Mouse (Mus musculus) spleen, postnatal 14 days (tissue): ENCODE data around the gene Usp51.
A peak's percentile ranks its signal among the peaks of the same experiment; 100 is the strongest.
"Not testable (repeated sequence)": the region's sequence is repeated elsewhere in the genome, so short reads cannot be mapped to it uniquely, and the experiment has no call there.

Experiments used
- DNase-seq, 2 experiments: peaks; one replicate each; pipeline ENCODE4 v3.0.0; 2021 to 2022; ENCODE audit warnings: low spot score in 2 of 2

The Usp51 gene

DNA sequence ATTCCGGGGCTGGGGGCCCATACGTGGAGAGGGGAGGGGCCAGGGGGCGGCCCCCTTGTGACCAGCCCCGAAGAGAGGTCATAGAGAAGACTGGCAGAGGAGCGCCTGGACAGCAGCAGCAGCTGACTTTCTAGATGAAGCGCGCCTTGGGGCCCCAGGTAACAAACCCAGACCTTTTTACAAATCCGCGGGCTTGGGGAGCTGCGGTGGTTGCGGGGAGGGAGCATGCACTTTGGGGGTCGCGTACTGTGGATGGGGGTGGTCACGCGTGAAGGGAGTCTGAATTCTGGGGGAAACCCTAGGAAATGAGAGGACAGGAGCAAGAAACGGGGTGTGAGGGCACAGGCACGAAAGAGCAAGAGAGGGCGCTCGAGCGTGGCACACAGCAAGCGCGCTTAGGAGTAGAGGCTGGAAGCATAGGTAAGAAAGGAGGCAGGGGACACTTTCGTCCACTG lies at the start of gene Usp51:
Gene Usp51 (plus strand): TSS at position 83 of the 455 bp plus-strand sequence.
- DNase-seq, result no peak

DNA sequence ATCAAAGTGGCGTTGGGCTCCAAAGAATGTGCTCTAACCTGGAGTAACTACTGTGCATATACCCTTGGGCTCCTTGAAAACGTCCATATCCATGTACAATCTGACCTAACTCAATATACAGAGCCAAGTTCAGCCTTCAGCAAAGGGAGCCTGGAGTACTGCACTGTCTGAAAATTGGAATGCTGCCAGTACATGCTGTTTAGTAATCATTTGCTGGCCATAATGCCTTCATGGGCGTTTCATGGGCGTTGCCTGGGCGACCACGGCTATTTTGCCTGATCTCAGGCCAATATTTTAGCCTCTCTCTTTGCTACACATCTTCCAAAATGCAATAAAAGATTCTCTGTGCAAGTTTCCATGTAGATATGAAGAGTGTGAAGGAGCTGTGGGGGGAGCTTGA lies 36.7 kb upstream of the Usp51 start:
- no peak for DNase-seq

- not testable (repeated sequence) for DNase-seq
These were observed 32.6 kb upstream of the Usp51 start for GRCm38 (mm10) chrX:152973476-152974203.

DNA sequence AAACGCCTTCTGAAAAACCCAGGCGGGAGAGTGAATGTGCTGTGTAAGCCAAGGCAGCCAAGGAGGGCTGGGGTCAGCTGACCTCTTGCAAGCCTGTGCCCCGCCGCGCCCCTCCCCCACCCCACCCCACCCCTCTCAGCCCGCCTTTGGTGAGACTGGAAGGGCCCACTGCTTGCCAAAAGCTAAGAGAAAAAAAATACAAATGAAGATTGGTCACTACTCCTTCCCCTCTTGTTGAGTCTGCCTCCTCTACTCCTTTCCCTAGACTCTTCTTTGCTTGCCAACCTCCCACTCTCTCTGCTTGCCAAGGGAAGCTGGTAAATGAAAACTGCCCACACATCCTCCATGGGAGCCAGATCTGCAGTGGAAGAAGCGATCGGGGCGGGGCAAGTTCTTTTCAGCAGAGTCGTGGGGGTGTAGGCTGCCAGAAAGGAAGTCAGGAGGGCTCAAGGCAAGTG lies 32.0 kb upstream of the Usp51 start:
- DNase-seq, result no peak

GRCm38 (mm10) chrX:152976538-152976937 lies 29.7 kb upstream of the Usp51 start:
- no peak for DNase-seq

DNA sequence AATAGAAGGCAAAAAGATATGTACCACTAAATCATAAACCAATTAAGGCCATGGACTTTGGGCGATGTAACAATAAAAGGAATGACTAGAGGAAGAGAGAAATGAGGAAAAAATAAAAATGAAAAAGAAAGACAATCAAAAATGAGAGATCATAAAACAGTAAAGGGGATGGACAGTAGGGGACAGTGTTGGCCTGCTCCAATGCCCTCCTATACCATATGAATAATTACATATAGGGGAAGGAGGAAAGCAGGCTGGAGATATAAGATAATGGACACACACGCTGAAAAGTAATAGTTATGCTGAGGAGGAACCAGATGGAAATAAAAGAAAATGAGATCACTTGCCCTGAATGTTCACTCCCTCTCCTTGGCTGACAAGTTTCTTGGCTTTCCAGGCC lies 21.3 kb upstream of the Usp51 start:
- no peak for DNase-seq

DNA sequence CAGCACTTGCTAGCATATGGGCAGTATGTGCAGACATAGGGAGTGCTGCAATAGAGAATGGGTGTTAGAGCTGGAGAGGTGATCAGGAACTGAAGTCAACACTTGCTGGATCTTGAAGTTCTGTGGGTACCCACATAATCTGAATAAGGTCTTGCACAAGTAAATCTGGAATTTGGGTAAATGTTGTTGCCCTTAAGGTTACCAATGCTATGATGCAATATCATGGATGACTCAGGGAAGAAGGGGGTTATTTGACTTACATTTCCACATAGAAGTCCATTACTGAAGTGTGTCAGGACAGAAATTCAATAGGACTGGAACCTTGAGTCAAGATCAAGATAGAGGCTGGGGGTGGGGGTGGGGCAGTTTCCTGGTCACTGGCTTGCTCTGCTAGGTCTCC lies 16.4 kb upstream of the Usp51 start:
- not testable (repeated sequence) for DNase-seq

GRCm38 (mm10) chrX:152996105-152996504 lies 10.2 kb upstream of the Usp51 start:
- DNase-seq, result not testable (repeated sequence)

- peak; percentile 8 to 9 for DNase-seq
These were observed 884 bp downstream of the Usp51 start for GRCm38 (mm10) chrX:153007021-153007684.

DNA sequence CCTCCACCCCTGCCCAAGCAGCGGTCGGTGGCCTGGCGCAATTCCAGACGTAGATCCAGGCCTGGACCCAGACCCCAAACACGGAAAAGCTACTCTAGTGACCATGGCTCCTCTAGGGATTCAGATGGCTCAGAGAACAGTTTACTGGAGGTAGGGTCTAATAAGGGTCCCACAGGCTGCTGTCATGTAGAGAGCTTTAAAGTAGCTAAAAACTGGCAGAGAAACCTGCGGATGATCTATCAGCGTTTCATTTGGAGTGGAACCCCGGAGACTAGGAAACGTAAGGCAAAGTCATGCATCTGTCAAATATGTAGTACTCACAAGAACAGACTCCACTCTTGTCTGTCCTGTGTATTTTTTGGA lies 1.4 kb downstream of the Usp51 start:
- DNase-seq, result no peak

GRCm38 (mm10) chrX:153025255-153025654 lies 19.0 kb downstream of the Usp51 start:
- not testable (repeated sequence) for DNase-seq

DNA sequence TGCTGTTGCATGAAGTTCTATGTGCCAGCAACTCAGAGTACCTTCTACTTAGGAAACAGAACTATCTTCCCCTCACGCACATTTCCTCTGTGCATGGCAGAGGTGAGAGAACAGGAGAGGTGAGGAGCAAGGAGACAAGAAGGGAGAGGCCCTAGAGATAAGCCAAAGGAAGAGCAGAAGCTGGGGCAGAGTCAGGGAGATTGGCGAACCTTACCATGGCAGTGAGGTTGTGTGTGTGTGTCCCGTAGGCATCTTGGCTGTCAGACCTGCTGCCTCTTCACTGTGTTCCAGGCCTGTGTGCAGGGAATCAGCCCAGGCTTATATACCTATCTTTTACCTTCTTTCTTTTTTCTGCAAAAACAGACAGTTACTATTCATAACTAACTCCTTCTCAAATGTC lies 19.4 kb downstream of the Usp51 start:
- DNase-seq, result not testable (repeated sequence)

GRCm38 (mm10) chrX:153031547-153031946 lies 25.3 kb downstream of the Usp51 start:
- DNase-seq, result not testable (repeated sequence)

DNA sequence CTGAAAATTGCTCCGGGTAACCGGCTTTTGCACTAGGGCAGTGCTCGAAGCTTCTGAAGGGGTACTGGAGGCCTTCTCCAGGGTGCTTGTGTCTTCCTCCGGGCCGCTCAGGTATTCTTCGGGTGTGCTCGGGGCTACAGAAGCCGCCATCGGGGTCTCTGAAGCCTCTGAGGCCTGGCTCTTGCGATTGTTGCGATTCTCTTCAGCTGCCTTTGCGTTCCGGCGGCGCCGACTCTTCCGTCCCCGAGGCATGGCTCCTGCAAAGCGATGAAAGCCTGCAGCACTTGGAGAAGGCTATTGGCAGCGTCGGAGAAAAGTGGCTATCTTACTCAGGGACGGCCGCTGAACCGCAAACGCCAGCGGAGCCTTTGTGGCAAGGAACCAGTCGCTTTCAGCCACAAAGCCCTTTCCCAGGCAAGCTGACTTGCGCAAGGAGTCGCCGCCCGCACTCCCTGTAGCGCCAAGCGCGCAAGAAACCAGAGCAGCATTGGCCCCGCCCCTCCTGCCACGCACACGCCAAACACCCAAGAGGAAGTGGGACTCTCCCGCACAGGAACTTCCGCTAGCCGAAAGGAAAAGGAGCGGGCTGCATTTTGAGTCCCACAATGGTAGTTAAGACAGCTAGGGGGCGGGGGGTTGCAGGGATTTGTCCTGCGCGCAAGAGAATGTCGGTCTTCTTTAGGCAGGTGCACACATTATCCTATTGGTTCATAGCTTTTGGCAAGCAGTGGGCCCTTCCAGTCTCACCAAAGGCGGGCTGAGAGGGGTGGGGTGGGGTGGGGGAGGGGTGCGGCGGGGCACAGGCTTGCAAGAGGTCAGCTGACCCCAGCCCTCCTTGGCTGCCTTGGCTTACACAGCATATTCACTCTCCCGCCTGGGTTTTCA lies 31.1 kb downstream of the Usp51 start, which contains the start of gene Mageh1:
Gene Mageh1 (minus strand): TSS at position 489 of the 885 bp plus-strand sequence.
- DNase-seq, result peak in 1 of 2 experiments; percentile 1

DNA sequence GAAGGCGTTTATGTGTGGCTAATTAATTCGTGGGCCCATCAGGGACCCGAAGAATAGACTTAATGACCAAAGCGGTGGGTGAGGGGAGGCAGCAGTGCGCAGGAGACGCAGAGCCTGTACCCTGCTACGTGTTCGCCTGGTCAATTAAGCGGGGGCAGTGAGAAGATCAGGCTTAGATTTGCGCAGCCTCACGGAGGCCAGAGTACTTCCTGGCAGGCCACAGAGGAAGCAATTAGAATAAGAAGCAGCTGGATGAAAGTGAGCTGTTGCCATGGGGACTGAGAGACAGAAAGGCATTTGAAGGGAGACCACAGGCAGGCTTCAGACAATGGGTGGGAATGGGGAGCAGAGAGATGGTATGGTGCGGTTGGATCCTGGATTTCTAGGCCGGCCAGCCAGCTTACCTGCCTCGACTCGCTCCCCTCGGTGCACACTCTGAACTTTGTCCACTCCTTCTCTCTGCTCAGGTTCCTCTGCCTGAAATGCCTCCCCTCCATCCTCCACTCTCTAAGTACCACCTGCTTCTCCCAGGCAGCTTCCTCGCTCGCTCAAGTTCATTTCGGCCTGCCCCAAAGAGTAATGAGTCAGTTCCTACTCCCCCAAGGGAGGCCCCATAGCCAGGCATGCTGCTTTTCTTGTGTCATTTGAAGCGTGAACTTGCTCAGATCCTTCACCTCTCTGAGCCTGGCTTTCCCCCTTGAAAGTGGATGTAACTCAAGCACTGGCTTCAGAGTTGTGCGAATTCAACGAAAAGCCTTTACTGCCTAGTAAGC lies 31.9 kb downstream of the Usp51 start:
- DNase-seq, result not testable (repeated sequence)
